Mouse (Mus musculus) C2C12 (cell line): ENCODE data around the gene Pde6g.

Experiments used
- CTCF ChIP-seq: IDR thresholded peaks from one replicate; pipeline ENCODE4 v1.5.1; 2011; ENCODE audit not compliant: control insufficient read depth, insufficient read depth, insufficient read length
- MYOD1 ChIP-seq: IDR thresholded peaks from one replicate; pipeline ENCODE4 v1.6.1; 2011; ENCODE audit warnings: low read depth; ENCODE audit not compliant: control insufficient read depth, insufficient read length
- USF1 ChIP-seq: IDR thresholded peaks from one replicate; pipeline ENCODE4 v1.6.1; 2011; ENCODE audit warnings: low read depth, mild to moderate bottlenecking, control low read depth, moderate library complexity

DNA sequence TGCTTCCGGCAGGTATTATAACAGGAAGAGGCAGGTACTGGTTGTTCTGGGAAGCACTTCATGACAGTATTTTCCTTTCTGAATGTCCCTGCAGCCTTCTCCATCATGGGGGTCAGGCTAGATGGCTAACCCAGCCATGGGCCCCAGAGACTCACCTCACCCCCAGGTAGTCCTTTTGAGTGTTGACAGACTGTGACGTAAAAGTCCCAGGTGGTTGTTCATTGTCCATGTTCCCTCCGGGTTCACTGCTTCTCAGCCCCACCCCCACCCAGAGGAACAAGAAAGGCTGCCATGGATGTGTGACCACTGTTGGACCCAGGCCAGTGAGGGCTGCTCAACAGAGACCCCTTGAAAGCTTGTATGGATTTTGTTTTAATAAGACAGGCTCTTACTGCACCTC, 40.1 kb upstream of the Pde6g start:
- TF ChIP-seq USF1 (no peak), CTCF (no peak), MYOD1 (no peak)
